Mouse (Mus musculus): ENCODE measurements around the gene Ralgps1.
A peak's percentile ranks its signal among the peaks of the same experiment; 100 is the strongest.

Gene Ralgps1

DNA sequence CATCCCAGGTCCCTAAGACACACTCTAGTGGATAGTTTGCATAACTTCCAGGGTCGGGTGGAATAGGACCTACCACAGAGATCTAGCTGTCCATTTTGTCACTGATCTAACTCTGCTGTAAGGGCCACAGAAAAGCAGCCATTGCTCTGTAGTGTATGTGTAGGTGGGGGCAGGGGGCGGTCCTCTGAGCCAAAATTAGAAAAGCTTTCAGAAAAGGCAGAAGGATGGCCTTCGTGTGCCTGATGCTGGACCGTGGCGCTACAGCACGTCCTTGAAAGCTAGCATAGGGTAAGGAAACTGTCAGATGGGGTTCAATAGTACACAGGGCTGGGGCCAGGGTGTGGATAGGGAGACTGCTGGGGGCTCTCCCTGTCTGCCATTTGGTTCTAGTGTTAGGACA lies 126.4 kb downstream of the Ralgps1 start:
- DNase-seq (ENCODE audit: low read depth, low spot score) = no peak

DNA sequence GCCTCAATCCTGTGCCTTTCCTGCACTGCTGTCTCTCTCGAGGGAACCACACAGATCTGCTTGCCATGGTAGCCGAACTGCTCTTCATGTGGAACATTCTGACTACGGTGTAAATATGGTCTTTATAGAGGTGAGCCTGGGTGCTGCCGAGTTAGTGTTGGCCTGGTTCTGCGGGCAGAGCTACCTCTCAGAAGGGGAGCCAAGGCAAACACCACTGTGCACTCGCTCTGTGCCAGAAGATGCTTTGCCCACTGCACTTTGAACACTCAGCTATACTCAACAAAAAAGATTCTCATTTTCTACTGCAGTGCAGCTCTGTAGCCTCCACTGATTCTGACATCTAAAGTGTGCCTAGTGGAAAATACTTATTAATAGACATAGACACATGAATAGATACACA lies 133.7 kb downstream of the Ralgps1 start:
- DNase-seq (ENCODE audit: low read depth, low spot score) = no peak

- peak; percentile 36 for DNase-seq (ENCODE audit: low read depth, low spot score)
Measured at GRCm38 (mm10) chr2:33234848-33235247, 136.4 kb downstream of the Ralgps1 start.

DNA sequence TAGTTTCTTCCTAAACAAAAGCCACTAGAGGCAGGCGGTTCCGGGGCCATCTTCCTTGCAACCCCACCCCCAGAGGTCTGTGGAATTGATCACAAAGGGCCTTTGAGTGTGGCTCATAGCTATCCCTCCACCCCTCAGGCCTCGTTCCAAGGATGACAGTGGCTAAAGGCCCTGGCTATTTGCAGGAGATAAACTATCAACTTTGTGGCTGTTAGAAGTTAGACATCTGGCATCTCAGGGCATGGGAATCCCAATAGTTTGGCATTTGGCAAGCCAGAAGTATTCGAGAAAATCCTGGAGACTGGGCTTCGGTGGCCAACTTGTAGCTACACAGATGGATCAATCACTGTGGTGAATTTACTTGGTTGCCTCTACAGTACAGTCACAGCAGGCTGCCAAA lies 137.4 kb downstream of the Ralgps1 start:
- no peak for DNase-seq (ENCODE audit: low read depth, low spot score)

GRCm38 (mm10) chr2:33232782-33233570 lies 138.3 kb downstream of the Ralgps1 start:
- no peak for DNase-seq (ENCODE audit: low read depth, low spot score)

DNA sequence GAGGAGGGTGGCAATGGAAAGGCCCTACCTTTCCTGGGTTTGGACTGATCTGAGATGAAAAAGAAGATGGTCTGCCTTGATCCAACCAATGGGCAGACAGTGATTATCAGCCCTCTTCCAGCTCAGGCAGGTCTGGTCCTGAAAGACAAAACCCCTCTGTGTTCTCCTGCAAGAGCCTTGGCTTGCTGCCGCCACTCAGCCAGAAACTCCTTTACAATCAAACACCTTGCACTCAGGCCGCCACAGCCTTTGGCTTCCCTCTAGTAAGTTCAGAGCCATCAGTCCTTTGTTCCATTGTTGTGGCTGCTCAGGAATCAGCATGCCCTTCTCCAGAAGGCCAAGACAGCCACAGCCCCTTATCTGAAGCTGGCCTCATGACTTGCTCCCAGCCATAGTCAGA lies 139.5 kb downstream of the Ralgps1 start:
- DNase-seq (ENCODE audit: low read depth, low spot score) = no peak

DNA sequence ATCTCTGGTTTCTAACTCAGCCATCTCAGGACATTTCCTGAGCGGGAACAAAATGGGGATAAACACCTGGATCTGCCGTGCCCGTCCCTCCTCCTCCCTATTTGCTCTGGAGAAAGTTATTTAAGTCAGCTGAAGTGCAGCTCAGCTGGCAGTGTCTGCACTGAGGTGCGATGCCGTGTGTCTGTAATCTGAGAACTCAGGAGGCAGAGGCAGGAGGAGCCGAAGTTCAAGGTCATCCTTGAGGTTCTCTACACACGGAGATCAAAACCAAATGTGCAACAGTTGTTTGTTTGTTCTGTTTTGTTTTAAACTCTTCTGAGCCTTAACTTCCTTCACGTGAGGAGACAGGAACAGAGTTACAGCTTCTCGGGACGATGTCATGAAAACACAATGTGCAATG lies 140.6 kb downstream of the Ralgps1 start:
- DNase-seq (ENCODE audit: low read depth, low spot score) = no peak

GRCm38 (mm10) chr2:33228551-33228950 lies 142.7 kb downstream of the Ralgps1 start:
- no peak for DNase-seq (ENCODE audit: low read depth, low spot score)

GRCm38 (mm10) chr2:33228077-33228476 lies 143.2 kb downstream of the Ralgps1 start:
- no peak for DNase-seq (ENCODE audit: low read depth, low spot score)

DNA sequence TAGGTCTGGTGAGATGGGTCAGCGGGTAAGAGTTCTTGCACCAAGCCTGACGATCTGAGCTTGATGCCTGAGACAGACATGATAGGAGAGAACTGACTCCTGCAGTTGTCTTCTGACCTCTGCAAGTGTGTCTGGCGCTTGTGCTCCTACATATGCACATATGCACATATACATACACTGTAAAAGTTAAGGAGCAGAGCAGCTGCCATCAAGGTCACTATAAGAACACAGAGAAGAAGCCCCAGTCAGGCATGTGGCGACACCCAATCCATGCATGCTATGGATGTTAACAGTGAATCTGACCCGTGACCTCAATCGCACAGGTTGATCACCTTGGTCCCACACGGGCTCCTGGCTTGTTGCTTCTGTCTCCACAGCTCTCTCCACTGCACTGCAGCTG lies 145.4 kb downstream of the Ralgps1 start:
- no peak for DNase-seq (ENCODE audit: low read depth, low spot score)

- no peak for DNase-seq (ENCODE audit: low read depth, low spot score)
Measured at GRCm38 (mm10) chr2:33223656-33224358, 147.5 kb downstream of the Ralgps1 start.

DNA sequence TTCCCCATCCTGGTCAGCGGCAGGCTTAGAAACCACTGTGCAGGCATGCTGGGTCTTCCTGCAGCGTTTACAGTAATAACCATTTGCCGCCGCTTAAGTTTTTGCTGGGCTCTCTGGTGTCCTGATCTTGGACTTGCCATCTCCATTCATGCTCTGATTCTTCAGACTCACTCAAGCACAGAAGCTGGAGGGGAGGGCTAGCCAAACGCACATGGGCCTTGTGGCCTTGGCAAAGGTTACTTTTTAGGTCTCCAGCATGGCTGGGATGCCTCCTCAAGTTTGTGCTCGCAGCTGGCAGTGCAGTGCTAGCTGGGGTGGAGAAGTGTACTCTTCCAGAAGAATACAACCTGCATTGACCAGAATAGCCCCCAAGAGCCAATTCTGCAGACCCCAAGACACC lies 148.8 kb downstream of the Ralgps1 start:
- DNase-seq (ENCODE audit: low read depth, low spot score) = no peak

DNA sequence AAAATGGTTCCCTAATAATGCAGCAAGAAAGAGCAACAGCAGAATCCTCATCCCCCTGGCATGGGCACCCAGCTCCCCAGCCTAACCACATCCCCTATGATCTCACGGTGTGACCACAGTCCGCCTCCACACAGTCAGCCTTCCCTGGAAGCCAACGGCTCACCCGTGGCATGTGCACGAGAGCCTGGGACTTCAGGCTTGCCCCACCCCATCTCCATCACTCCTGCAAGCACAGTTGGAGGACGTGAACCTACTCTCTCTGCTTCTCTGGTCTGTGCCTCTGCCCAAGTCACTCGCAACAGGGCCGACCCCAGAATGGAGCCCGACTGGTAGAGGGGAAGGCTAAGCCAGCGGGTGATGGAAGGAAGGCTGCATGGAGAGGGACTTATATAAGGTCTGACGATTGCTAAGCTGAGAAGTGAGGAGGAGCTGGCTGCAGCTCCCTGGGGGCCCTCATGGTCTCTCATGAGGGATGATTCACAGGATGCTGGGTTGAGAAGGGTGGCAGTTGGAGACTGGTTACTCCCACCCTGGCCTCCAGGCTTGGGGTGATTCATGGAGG lies 149.9 kb downstream of the Ralgps1 start:
- peak; percentile 95 for DNase-seq (ENCODE audit: low read depth, low spot score)

DNA sequence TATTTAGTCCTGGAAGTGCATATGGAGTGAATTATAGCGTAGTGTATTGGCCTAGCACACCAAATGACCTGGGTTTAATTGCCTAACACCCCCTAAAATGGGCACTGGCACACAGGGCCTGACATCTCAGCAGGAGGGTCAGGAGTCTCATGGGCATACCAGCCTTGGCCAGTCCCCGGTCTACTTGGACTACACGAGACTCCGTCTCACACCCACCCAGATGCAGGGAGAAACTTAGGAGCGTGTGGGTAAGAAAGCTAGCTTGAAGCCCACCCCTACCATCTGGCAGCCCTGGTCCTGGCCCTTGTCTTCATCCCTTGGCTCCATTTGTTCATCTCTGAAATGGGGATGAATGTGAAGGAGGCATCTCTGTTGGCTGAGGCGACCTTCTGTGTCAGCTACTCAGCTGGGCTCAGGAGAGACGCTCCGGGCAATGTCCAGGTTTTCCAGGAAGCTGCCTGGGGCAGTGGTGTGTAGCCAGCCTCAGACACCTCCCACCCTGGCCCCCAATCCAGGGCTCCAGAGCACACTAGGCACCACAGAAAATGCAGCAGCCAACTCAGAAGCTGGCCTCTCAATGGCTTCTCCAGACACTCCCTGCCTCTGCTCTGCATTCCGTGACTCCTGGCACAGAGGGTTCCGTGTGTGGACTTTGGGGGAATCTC lies 150.5 kb downstream of the Ralgps1 start:
- no peak for DNase-seq (ENCODE audit: low read depth, low spot score)

- peak; percentile 69 for DNase-seq (ENCODE audit: low read depth, low spot score)
Measured at GRCm38 (mm10) chr2:33220246-33220645, 151.0 kb downstream of the Ralgps1 start.

GRCm38 (mm10) chr2:33219637-33220036 lies 151.6 kb downstream of the Ralgps1 start:
- DNase-seq (ENCODE audit: low read depth, low spot score) = peak; percentile 83

DNA sequence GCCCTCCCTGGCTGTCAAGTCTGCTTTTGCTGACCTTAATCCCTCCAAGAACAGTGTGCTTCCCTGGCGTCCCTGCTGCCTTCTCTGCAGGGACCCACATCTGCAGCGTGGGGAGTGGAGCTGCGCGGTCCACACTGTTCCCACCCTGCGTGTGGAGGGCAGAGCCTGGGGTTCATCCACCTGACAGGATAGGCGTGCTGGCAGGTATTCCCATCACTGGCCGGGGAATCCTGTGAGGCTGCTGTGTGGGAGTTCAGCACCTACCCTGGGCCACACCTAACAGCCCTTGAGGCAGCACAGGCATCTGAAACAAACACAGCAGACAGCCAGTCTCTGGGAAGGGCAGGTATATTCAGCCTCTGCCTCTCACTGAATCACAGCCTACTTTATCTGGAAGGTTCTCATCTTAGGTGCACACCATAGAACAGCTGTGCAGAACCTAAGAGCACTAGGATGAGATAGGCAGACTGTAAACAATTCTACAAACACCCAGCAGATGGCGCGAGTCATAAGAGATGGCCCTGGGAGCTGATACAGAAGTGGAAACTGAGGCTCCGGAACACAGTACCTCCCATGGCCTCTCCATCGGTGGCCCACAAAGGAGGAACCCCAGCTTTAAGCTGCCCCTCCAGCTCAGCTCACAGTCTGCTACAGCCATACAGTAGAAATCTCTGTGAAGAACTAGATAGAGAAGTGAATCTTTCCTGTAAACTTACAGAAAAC lies 152.2 kb downstream of the Ralgps1 start:
- peak; percentile 79 for DNase-seq (ENCODE audit: low read depth, low spot score)

DNA sequence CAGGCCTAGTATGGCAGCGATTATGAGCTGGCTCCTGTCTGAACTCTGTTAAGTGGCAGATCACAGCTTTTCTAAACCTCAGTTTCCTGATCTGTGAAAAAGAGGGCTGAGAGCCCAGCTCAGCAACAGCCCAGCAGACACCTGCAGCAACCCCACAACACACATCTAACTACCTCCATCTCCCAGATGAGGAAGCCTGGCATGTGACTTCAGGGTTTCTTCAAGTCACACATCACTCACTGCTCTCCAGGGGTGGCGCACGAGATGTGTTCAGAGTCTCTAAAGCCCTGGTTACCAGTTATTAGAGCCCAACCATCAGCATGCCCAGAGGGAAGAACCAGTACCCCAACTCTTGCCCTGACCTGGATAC lies 153.9 kb downstream of the Ralgps1 start:
- peak; percentile 70 for DNase-seq (ENCODE audit: low read depth, low spot score)

DNA sequence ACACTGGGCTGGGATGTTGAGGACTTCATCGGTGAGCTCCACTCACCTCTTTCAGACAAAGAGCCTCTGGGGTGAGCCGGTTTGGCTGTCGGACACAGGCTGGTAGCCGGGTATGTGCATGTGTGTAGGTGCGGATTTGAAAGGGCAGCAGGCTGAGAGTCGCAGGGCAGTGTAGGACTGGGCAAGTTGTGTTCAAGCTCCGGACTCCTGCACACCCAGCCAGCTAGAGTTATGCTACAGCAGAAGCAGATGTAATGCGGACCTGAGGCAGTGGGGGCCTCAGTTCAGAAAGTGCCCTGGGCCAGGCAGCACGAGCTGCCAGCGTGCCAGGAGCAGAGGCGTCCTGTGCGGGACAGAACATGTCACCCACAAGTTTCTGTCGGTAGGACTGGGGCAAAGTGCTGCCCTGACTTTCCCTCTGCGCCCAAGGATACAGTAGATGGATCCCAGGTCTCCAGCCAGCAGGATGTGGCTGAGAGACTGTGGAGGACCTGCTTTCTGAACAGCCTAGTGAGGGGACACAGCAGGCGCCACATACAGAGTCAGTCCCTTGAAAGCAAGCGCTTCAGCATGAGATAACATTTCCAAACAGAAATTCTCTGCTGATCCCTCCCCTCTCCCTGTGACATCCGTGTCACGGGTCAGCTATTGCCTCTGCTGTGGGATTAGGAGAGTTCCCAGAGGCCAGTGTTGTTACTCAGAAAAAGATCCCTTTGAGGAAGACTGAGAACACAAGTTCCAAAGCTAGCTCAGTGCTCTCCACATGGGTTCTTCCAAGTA lies 154.5 kb downstream of the Ralgps1 start:
- DNase-seq (ENCODE audit: low read depth, low spot score) = peak; percentile 64

DNA sequence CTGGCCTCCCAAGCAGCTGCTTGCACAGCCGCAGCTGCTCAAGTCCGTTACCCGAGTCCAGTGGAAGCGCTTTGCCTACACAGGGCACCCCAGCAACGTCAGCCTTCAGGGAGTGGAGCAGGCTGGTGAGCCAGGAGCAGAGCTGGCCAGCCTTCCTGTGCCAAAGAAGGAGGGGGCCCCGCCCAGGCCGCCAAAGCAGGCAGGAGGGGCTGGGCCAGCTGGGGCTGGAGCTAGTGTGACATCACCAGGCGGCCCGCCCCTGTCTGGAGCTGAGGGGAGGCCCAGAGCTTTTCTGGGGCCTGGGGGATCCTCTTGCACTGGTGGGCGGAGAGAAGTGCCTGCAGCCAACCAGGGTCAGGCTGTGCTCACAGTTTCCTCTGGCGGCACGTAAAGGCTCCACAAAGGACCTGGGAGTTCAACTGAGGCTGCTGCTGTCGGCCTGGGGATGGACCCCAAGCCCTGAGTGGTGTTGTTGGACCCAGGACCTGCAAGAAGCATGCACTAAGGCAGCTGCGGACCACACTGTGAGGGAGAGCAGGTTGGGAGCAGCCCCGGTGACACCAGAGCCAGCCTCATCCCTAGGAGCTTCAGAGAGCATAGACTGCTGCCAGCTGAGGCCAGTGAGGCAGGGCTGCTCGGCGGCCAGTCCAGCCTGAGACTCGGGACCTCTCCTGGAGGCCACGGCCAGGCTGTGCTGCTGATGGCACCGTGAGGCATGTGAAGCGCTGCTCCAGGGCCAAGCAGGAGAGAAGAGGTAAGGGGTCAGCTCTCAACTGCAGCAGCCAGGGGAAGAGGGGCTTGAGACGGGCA lies 155.4 kb downstream of the Ralgps1 start, which contains the start of gene Angptl2:
Gene Angptl2, plus strand, starts transcription at position 370 of the 810 bp plus-strand sequence.
- peak; percentile 97 for DNase-seq (ENCODE audit: low read depth, low spot score)
